Mouse (Mus musculus) left cerebral cortex, adult 18-20 months (tissue): ENCODE data around the gene Clasp2. TPM values are rescaled to one million over a fixed set of nuclear protein-coding genes. Genes with fewer than 3 reads are reported as not detected.
"Not testable (repeated sequence)": the region's sequence is repeated elsewhere in the genome, so short reads cannot be mapped to it uniquely, and the experiment has no call there.

ENCODE experiments used
- DNase-seq, 2 experiments: peaks; one replicate each; pipeline ENCODE4 v3.0.0; 2021 to 2022; ENCODE audit warnings: low spot score in 2 of 2, mixed read lengths in 1 of 2
- total RNA-seq, 2 experiments: library from RNA; stranded (reverse); gene quantifications; 2 replicates each; pipeline ENCODE4 v1.2.3; 2021

Gene Clasp2
- total RNA-seq, 2 experiments from 2014 or later, result 199 to 200 TPM

- no peak for DNase-seq
Measured at GRCm38 (mm10) chr9:113813086-113813485, 71.8 kb downstream of the Clasp2 start.

GRCm38 (mm10) chr9:113815836-113816235 is 74.6 kb downstream of the Clasp2 start:
- DNase-seq, result no peak

DNA sequence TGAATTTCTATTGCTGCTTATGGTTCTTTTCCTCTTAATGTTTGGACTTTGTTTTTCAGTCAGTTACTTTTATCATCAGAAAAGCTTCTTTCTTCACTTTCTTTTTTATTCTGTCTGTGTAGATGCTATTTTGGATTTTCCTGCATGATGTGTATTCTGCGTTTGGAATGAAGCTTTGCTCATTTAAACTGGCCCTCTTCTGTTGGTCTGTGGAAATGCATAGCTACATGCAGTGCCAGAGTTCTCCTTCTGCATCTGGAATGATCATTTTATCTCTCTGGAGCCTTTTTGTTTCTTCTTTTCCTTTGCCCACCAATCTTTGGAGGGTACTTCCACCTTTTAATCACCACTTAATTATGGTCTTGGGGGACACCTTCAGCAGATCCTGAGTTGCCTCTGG is 80.9 kb downstream of the Clasp2 start:
- no peak for DNase-seq

GRCm38 (mm10) chr9:113828719-113829118 is 87.4 kb downstream of the Clasp2 start:
- DNase-seq, result no peak

DNA sequence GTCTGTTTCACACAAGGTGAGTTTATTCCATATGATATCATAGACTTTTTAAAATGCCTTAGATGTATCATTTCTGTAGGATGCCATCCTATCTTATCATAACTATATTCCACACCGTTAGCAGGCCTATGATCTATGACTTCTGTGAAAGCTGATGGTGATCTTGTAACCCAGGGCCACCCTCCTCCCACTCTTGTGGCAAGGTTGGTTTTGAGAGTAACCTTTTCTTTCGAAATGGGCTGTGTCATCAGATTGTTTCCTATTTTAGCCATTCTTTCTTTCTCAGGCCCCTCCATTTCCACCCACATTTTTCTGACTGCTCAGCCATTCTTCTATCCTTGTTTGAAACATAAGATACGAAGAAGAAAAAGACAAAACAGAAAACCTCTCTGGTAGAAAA is 88.9 kb downstream of the Clasp2 start:
- DNase-seq, result no peak

DNA sequence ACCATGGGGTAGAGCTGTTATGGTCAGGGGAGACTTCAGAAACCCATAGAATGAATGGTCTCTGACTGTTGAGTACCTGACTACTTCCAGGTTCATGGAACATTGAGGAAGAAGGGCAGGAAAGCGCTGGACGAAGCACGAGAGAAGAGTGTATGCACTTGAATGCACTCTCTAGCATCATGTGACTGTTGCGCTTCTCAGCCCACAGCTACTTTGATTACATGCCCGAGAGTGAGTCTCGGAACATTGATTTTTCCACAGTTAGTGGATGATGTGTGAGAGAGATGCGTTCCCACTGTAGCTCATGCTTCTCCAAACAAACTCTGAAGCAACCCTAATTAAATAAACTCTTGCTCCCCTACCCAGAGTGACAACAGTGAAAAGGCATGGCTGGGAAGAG is 92.2 kb downstream of the Clasp2 start:
- DNase-seq, result no peak

- DNase-seq, result no peak
Measured at GRCm38 (mm10) chr9:113837001-113837400, 95.7 kb downstream of the Clasp2 start.

DNA sequence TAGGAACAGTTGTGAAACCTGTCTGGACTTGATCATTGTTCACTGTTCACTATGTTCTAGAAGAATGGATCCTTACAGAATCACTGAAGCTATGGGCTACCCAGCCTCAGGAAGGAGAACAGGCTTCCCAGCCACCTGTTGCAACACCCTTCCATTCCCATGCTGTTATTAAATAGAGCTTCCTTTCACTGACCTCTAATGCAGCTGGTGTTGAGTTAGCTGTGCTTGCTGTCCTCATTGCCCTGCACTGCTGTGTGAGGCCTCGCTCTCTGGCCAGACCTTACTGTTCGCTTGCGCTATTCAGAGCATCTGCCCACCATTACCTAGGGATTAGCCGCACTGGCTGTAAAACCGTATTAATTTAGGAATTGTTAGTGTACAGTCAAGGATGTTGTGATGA is 96.2 kb downstream of the Clasp2 start:
- DNase-seq, result no peak

DNA sequence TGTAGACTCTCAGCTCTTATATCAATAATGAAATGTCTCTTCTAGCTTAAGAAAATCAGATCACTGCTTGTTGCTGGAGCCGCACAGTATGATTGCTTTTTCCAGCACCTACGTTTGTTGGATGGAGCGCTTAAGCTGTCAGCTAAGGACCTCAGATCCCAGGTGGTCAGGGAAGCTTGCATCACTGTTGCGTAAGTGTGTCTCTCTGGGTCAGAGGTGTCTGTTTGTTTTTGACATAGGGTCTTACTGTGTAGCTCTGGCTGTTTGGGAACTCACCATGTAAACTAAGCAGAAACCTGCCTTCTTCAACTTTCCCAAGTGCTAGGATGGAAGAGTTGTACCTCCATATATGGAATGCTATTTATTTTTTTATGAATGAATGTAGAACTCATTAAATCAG is 102.8 kb downstream of the Clasp2 start:
- no peak for DNase-seq

DNA sequence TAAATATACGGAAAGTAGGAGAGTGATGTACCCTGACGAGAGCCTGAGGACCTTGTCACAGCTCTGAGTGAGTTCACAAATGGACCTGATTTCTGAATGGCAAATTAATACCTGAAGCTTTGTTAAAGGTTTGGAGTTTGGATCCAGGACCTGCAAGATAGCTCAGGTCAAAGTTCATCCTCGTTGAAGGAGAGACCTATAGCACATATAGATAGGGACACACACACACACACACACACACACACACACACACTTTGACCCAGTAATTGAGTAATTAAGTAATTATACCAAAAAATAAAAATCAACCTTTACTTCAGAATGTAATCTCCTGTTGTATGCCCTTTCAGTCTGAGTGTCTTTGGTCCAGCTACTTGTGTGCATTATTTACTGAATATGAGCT is 114.2 kb downstream of the Clasp2 start:
- DNase-seq, result no peak

GRCm38 (mm10) chr9:113857281-113857928 is 116.1 kb downstream of the Clasp2 start:
- DNase-seq, result no peak

- DNase-seq, result no peak
Measured at GRCm38 (mm10) chr9:113857929-113858440, 116.7 kb downstream of the Clasp2 start.

GRCm38 (mm10) chr9:113859420-113859819 is 118.1 kb downstream of the Clasp2 start:
- DNase-seq, result no peak

DNA sequence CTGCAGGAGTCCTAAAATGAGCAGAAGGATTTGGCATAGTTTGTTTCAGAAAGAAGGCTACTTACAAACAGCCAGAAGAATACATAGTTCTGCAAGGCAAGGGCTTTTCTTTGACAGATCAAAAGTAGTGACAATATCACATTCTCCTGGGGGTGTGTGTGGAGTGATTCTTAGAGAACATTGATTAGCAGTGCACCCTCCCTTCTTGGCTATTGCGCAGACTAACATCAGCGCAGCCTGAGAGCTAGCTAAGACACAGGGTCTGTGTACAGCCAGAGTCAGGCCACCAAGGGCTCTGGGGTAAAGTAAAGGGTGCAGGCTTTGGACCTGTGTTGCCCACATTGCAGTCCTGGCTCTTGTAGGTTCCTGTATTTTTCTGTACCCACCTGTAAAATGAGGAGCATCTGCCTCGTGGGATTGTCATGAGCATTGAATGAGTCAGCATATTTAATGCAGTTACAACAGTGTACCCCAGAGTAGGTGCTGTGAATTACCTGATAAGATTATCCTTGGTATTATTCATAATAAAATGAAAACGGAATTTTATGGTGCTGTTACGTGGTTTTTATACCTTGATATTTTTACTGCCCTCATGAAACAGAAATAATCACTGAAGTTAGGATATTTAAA is 122.2 kb downstream of the Clasp2 start:
- no peak for DNase-seq

DNA sequence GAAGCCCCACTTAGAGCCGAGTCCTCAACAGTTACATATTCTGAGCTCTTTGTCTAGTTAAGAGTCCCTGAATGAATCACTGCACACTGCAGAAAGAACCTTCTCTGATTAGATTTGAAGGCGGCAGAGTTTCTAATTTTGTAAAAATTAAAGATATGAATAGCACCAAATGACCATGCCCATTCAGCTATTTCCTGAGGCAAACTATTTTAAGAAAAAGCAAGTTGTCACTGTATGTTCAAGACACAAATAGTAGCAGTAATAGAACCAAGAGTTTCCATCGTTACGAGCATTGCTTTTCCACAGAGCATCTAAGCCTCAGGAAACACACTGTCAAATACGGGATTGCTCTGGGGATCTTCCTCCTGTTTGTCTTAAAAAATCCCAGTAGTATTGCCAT is 126.7 kb downstream of the Clasp2 start:
- no peak for DNase-seq

DNA sequence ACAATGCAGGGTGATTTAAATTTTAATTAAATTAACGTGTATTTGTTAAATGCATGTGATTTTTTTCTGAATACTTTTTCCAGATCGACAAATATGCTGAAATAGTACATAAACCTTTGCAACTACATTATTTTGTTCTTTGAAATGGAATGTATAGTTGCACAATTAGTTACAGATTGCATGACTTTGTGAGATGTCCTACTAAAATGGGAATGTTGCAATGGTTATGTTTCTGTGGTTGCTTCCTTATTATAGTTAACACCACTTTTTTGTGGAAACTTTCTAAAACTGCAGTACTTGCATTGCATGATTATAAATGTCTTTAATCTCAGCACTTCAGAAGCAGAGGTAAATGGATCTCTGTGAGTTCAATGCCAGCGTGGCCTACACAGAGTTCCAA is 153.6 kb downstream of the Clasp2 start:
- no peak for DNase-seq

GRCm38 (mm10) chr9:113903136-113903535 is 161.9 kb downstream of the Clasp2 start:
- peak in 1 of 2 experiments; percentile 17 for DNase-seq

- not testable (repeated sequence) for DNase-seq
Measured at GRCm38 (mm10) chr9:113904315-113904714, 163.0 kb downstream of the Clasp2 start.

- DNase-seq, result no peak
Measured at GRCm38 (mm10) chr9:113915789-113916188, 174.5 kb downstream of the Clasp2 start.

GRCm38 (mm10) chr9:113922677-113923076 is 181.4 kb downstream of the Clasp2 start:
- DNase-seq, result no peak

DNA sequence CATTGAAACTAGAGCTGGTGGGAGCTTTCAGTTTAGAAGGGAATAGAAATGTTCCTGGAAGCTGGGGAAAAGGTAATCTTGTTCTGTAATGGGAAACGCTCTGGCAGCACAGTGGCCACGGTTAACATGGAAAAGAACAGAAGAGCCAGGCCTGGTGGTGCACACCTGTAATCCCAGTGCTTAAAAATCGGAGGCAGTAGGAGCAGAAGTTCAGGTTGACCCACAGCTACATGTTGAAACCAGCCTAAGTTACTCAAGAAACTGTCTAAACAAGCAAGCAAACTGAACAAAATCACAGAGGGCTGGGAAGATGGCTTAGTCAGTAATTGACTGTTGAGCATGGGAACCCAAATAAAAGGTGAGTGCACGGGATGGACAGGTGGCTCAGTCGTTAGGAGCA is 183.6 kb downstream of the Clasp2 start:
- no peak for DNase-seq

DNA sequence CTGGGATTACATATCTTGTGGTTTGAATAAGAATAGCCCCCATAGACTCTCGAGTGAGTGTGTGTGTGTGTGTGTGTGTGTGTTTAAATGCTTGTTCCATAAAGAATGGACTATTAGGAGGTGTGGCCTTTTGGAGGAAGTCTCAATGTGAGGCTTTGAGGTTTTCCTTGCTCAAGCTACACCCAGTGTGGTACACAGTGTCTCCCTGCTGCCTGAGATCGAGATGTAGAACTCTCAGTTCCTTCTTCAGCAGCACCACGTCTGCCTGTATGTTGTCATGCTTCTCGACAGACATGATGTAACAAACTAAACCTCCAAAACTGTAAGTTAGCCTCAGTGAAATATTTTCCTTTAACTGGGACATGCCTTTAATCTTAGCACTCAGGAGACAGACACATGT is 187.3 kb downstream of the Clasp2 start:
- DNase-seq, result no peak

DNA sequence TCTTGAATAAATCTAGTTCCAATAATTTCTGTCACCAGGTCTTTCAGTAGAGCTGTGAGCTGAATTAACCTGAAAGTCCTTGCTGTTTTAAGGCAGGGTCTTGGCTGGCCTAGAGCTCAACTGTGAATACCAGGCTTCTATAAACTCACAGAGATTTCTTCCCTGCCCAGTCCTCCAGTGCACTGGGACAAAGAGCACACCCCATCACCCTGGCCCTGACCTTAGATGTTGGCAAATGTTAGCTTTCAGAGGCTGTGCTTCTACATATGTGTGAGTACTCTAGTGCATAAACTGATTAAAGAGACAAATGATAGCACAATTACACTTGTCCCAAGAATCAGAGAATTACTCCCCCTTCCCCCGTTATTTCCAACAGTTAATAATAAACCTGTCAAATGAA is 188.4 kb downstream of the Clasp2 start:
- no peak for DNase-seq
